Mouse (Mus musculus): ENCODE measurements around the gene Ror1. TPM values are rescaled to one million over a fixed set of nuclear protein-coding genes. Genes with fewer than 3 reads are reported as not detected.

Ror1 gene
- total RNA-seq, 1 experiment: 2.2 TPM

DNA sequence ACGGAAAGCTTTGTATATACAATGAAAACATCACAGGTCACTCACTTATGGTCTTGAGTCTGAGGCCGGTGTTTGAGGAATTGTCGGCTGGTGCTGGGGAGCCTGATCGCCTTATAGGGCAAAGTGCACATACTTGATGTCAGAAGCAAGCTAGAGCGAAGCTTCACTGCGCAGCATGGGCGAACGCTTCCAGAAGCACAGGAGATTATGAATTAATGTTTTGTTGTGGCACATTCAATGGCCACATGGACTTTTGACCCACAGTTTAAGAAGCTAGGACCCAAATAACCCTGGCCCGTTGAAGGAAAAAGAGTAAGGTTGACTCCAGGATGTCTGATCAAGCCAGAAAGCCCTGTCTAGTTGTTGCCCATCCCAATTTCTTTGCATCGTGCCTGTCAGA lies 138.2 kb downstream of the Ror1 start:
- in situ Hi-C loops (cut with MboI; ENCODE audit: low sequenced_read_pairs in 2 of 2, unreplicated experiment in 2 of 2): no loop called here
- no peak for DNase-seq (ENCODE audit: low read depth, low spot score)
- Histone ChIP-seq H3K9ac (ENCODE audit: insufficient read depth, low read depth, low read length, poor library complexity, severe bottlenecking) (no peak overlapping the region), H3K36me3 (ENCODE audit: control insufficient read depth, insufficient read depth, low read length, poor library complexity, severe bottlenecking) (no peaks in the 10 kb centered on the region), H3K4me3 (ENCODE audit: insufficient read depth in 1 of 2, low read depth in 1 of 2, low read length in 2 of 2, poor library complexity in 1 of 2, severe bottlenecking in 1 of 2) (no peak overlapping the region), H3K27ac (ENCODE audit: insufficient read depth, low read depth, low read length, poor library complexity, severe bottlenecking) (no peak overlapping the region), H3K4me1 (ENCODE audit: control insufficient read depth in 2 of 2, insufficient read depth in 2 of 2, low read length in 2 of 2, poor library complexity in 1 of 2) (no peaks in the 10 kb centered on the region), H3K9me3 (ENCODE audit: control insufficient read depth, insufficient read depth, low read depth, low read length) (no peaks in the 10 kb centered on the region)
- TF ChIP-seq ZNF384 (IDR thresholded peaks at IDR 0.05; ENCODE audit: low read depth, low read length): no peak

- DNase-seq (ENCODE audit: low read depth, low spot score): no peak
- Histone ChIP-seq H3K9ac (ENCODE audit: insufficient read depth, low read depth, low read length, poor library complexity, severe bottlenecking) (no peak overlapping the region), H3K4me3 (ENCODE audit: insufficient read depth in 1 of 2, low read depth in 1 of 2, low read length in 2 of 2, poor library complexity in 1 of 2, severe bottlenecking in 1 of 2) (no peak overlapping the region), H3K27ac (ENCODE audit: insufficient read depth, low read depth, low read length, poor library complexity, severe bottlenecking) (no peak overlapping the region), H3K9me3 (ENCODE audit: control insufficient read depth, insufficient read depth, low read depth, low read length) (no peaks in the 10 kb centered on the region), H3K4me1 (ENCODE audit: control insufficient read depth in 2 of 2, insufficient read depth in 2 of 2, low read length in 2 of 2, poor library complexity in 1 of 2) (no peaks in the 10 kb centered on the region), H3K36me3 (ENCODE audit: control insufficient read depth, insufficient read depth, low read length, poor library complexity, severe bottlenecking) (no peaks in the 10 kb centered on the region)
- in situ Hi-C loops (cut with MboI; ENCODE audit: low sequenced_read_pairs in 2 of 2, unreplicated experiment in 2 of 2): no loop called here
- no peak for TF ChIP-seq MAFK (IDR thresholded peaks at IDR 0.05; ENCODE audit: insufficient read depth, low read depth, low read length)
- no peak for TF ChIP-seq ZNF384 (IDR thresholded peaks at IDR 0.05; ENCODE audit: low read depth, low read length)
- no peak for TF ChIP-seq ZC3H11A (IDR thresholded peaks at IDR 0.05; ENCODE audit: borderline replicate concordance, low read depth, low read length)
- no peak for TF ChIP-seq HCFC1 (IDR thresholded peaks at IDR 0.05; ENCODE audit: borderline replicate concordance, insufficient read depth, low read length)
- no peak for TF ChIP-seq CHD2 (IDR thresholded peaks at IDR 0.05; ENCODE audit: low read depth, low read length)
Observed at GRCm38 (mm10) chr4:100236339-100236738, 140.7 kb downstream of the Ror1 start.

GRCm38 (mm10) chr4:100242061-100242756 lies 146.6 kb downstream of the Ror1 start:
- no peak for DNase-seq (ENCODE audit: low read depth, low spot score)
- TF ChIP-seq ZNF384 (IDR thresholded peaks at IDR 0.05; ENCODE audit: low read depth, low read length) (no peak), MAFK (IDR thresholded peaks at IDR 0.05; ENCODE audit: insufficient read depth, low read depth, low read length) (no peak), HCFC1 (IDR thresholded peaks at IDR 0.05; ENCODE audit: borderline replicate concordance, insufficient read depth, low read length) (no peak), ZC3H11A (IDR thresholded peaks at IDR 0.05; ENCODE audit: borderline replicate concordance, low read depth, low read length) (no peak), CHD2 (IDR thresholded peaks at IDR 0.05; ENCODE audit: low read depth, low read length) (no peak)
- no peak overlapping the region for H3K4me3 ChIP-seq (ENCODE audit: insufficient read depth in 1 of 2, low read depth in 1 of 2, low read length in 2 of 2, poor library complexity in 1 of 2, severe bottlenecking in 1 of 2)
- no peaks in the 10 kb centered on the region for H3K9me3 ChIP-seq (ENCODE audit: control insufficient read depth, insufficient read depth, low read depth, low read length)
- H3K36me3 ChIP-seq (ENCODE audit: control insufficient read depth, insufficient read depth, low read length, poor library complexity, severe bottlenecking): no peaks in the 10 kb centered on the region
- no peaks in the 10 kb centered on the region for H3K4me1 ChIP-seq (ENCODE audit: control insufficient read depth in 2 of 2, insufficient read depth in 2 of 2, low read length in 2 of 2, poor library complexity in 1 of 2)
- no peak overlapping the region for H3K27ac ChIP-seq (ENCODE audit: insufficient read depth, low read depth, low read length, poor library complexity, severe bottlenecking)
- in situ Hi-C loops (cut with MboI; ENCODE audit: low sequenced_read_pairs in 2 of 2, unreplicated experiment in 2 of 2): no loop called here
- no peak overlapping the region for H3K9ac ChIP-seq (ENCODE audit: insufficient read depth, low read depth, low read length, poor library complexity, severe bottlenecking)

DNA sequence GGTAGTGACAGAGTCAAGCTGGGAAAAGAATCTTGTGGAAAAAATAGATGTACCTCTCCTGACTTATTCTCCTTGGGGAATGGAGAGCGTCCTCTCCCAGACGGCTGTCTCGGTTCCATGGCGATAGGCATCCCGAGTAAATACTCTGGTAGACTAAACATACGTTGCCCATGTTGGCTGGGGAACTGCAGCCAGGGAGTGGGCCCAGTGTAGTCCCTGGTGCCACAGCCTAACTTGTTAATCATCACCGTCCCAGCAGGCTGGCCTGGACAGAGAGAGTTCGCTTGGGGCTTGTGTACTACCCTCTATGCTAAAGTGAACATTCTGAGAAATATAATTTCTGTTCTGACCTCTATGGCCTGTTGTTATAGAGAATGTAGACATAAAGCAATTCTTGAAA lies 148.7 kb downstream of the Ror1 start:
- Histone ChIP-seq H3K4me1 (ENCODE audit: control insufficient read depth in 2 of 2, insufficient read depth in 2 of 2, low read length in 2 of 2, poor library complexity in 1 of 2) (no peaks in the 10 kb centered on the region), H3K27ac (ENCODE audit: insufficient read depth, low read depth, low read length, poor library complexity, severe bottlenecking) (no peak overlapping the region), H3K4me3 (ENCODE audit: insufficient read depth in 1 of 2, low read depth in 1 of 2, low read length in 2 of 2, poor library complexity in 1 of 2, severe bottlenecking in 1 of 2) (no peak overlapping the region), H3K9ac (ENCODE audit: insufficient read depth, low read depth, low read length, poor library complexity, severe bottlenecking) (no peak overlapping the region), H3K9me3 (ENCODE audit: control insufficient read depth, insufficient read depth, low read depth, low read length) (no peaks in the 10 kb centered on the region), H3K36me3 (ENCODE audit: control insufficient read depth, insufficient read depth, low read length, poor library complexity, severe bottlenecking) (no peaks in the 10 kb centered on the region)
- DNase-seq (ENCODE audit: low read depth, low spot score): no peak
- TF ChIP-seq CHD2 (IDR thresholded peaks at IDR 0.05; ENCODE audit: low read depth, low read length): no peak
- TF ChIP-seq ZNF384 (IDR thresholded peaks at IDR 0.05; ENCODE audit: low read depth, low read length): no peak
- TF ChIP-seq HCFC1 (IDR thresholded peaks at IDR 0.05; ENCODE audit: borderline replicate concordance, insufficient read depth, low read length): no peak
- TF ChIP-seq MAFK (IDR thresholded peaks at IDR 0.05; ENCODE audit: insufficient read depth, low read depth, low read length): no peak
- TF ChIP-seq ZC3H11A (IDR thresholded peaks at IDR 0.05; ENCODE audit: borderline replicate concordance, low read depth, low read length): no peak
- in situ Hi-C loops (cut with MboI; ENCODE audit: low sequenced_read_pairs in 2 of 2, unreplicated experiment in 2 of 2): no loop called here

- Histone ChIP-seq H3K27ac (ENCODE audit: insufficient read depth, low read depth, low read length, poor library complexity, severe bottlenecking) (no peak overlapping the region), H3K4me1 (ENCODE audit: control insufficient read depth in 2 of 2, insufficient read depth in 2 of 2, low read length in 2 of 2, poor library complexity in 1 of 2) (no peaks in the 10 kb centered on the region), H3K9ac (ENCODE audit: insufficient read depth, low read depth, low read length, poor library complexity, severe bottlenecking) (no peak overlapping the region), H3K4me3 (ENCODE audit: insufficient read depth in 1 of 2, low read depth in 1 of 2, low read length in 2 of 2, poor library complexity in 1 of 2, severe bottlenecking in 1 of 2) (no peak overlapping the region), H3K36me3 (ENCODE audit: control insufficient read depth, insufficient read depth, low read length, poor library complexity, severe bottlenecking) (no peaks in the 10 kb centered on the region), H3K9me3 (ENCODE audit: control insufficient read depth, insufficient read depth, low read depth, low read length) (no peaks in the 10 kb centered on the region)
- no peak for DNase-seq (ENCODE audit: low read depth, low spot score)
- in situ Hi-C loops (cut with MboI; ENCODE audit: low sequenced_read_pairs in 2 of 2, unreplicated experiment in 2 of 2): no loop called here
- TF ChIP-seq ZC3H11A (IDR thresholded peaks at IDR 0.05; ENCODE audit: borderline replicate concordance, low read depth, low read length) (no peak), CHD2 (IDR thresholded peaks at IDR 0.05; ENCODE audit: low read depth, low read length) (no peak), ZNF384 (IDR thresholded peaks at IDR 0.05; ENCODE audit: low read depth, low read length) (no peak), HCFC1 (IDR thresholded peaks at IDR 0.05; ENCODE audit: borderline replicate concordance, insufficient read depth, low read length) (no peak), MAFK (IDR thresholded peaks at IDR 0.05; ENCODE audit: insufficient read depth, low read depth, low read length) (no peak)
Observed at GRCm38 (mm10) chr4:100244701-100245100, 149.1 kb downstream of the Ror1 start.
